Mouse (Mus musculus) urinary bladder, adult 2 months (tissue): ENCODE results near the gene 4930402F06Rik. TPM values are rescaled to one million over a fixed set of nuclear protein-coding genes. Genes with fewer than 3 reads are reported as not detected.

Experiments
- DNase-seq: peaks from one replicate; pipeline ENCODE4 v3.0.0; 2022; ENCODE audit warnings: low spot score
- polyA plus RNA-seq: library from polyadenylated mRNA; depleted of rRNA; stranded (reverse); fragments of >200 nt; gene quantifications from 2 replicates; pipeline ENCODE4 v1.2.3, GENCODE M21; 2012

4930402F06Rik gene
- polyA plus RNA-seq, 1 experiment, result not detected

- no peak for DNase-seq
Measured at GRCm38 (mm10) chr2:35417231-35417630, 20.3 kb upstream of the 4930402F06Rik start.

- DNase-seq, result no peak
Measured at GRCm38 (mm10) chr2:35416473-35416872, 19.5 kb upstream of the 4930402F06Rik start.

- no peak for DNase-seq
Measured at GRCm38 (mm10) chr2:35412810-35413209, 15.8 kb upstream of the 4930402F06Rik start.

GRCm38 (mm10) chr2:35412246-35412645 is 15.3 kb upstream of the 4930402F06Rik start:
- no peak for DNase-seq

- no peak for DNase-seq
Measured at GRCm38 (mm10) chr2:35411640-35412190, 14.7 kb upstream of the 4930402F06Rik start.

- DNase-seq, result no peak
Measured at GRCm38 (mm10) chr2:35409466-35409865, 12.5 kb upstream of the 4930402F06Rik start.

GRCm38 (mm10) chr2:35408409-35409110 is 11.6 kb upstream of the 4930402F06Rik start:
- DNase-seq, result no peak

GRCm38 (mm10) chr2:35407878-35408277 is 10.9 kb upstream of the 4930402F06Rik start:
- DNase-seq, result no peak

GRCm38 (mm10) chr2:35407266-35407665 is 10.3 kb upstream of the 4930402F06Rik start:
- peak; percentile 16 for DNase-seq

- DNase-seq, result peak; percentile 9
Measured at GRCm38 (mm10) chr2:35406611-35407010, 9.6 kb upstream of the 4930402F06Rik start.

- peak; percentile 13 for DNase-seq
Measured at GRCm38 (mm10) chr2:35402391-35402790, 5.4 kb upstream of the 4930402F06Rik start.

- DNase-seq, result no peak
Measured at GRCm38 (mm10) chr2:35400739-35401138, 3.8 kb upstream of the 4930402F06Rik start.

- peak; percentile 23 for DNase-seq
Measured at GRCm38 (mm10) chr2:35398184-35398828, 1.3 kb upstream of the 4930402F06Rik start.

- DNase-seq, result no peak
Measured at GRCm38 (mm10) chr2:35397590-35398173, 707 bp upstream of the 4930402F06Rik start.

- DNase-seq, result no peak
Measured at GRCm38 (mm10) chr2:35385441-35385871, 11.5 kb downstream of the 4930402F06Rik start.

GRCm38 (mm10) chr2:35379306-35379705 is 17.7 kb downstream of the 4930402F06Rik start:
- DNase-seq, result no peak

- no peak for DNase-seq
Measured at GRCm38 (mm10) chr2:35377600-35377999, 19.4 kb downstream of the 4930402F06Rik start.

GRCm38 (mm10) chr2:35373003-35373402 is 24.0 kb downstream of the 4930402F06Rik start:
- DNase-seq, result no peak

GRCm38 (mm10) chr2:35370686-35371085 is 26.3 kb downstream of the 4930402F06Rik start:
- no peak for DNase-seq

- DNase-seq, result no peak
Measured at GRCm38 (mm10) chr2:35367629-35368028, 29.3 kb downstream of the 4930402F06Rik start, which contains the start of gene 4930568D16Rik. Gene 4930568D16Rik (minus strand): TSS chr2:35367729.

GRCm38 (mm10) chr2:35349184-35349583 is 47.8 kb downstream of the 4930402F06Rik start:
- no peak for DNase-seq

- DNase-seq, result no peak
Measured at GRCm38 (mm10) chr2:35345984-35346383, 51.0 kb downstream of the 4930402F06Rik start.
